Comparison of ENCODE assay signal across 26 mouse cellular contexts in genomic region chr8:84273968-84274367, GRCm38 (mm10).
"Had no signal": no experiment of that assay in that cellular context is flagged by ENCODE, and none has a peak within 500 bp of the region (broad histone marks: within the 10 kb centered on the region; RNA-seq: fewer than 3 reads in every experiment).

No protein-coding gene starts in this region.

- H3K27me3 ChIP-seq: embryonic facial prominence, embryonic 12.5 days; embryonic facial prominence, embryonic 15.5 days; forebrain, embryonic 15.5 days had no signal

- H3K27ac ChIP-seq: embryonic facial prominence, embryonic 12.5 days; embryonic facial prominence, embryonic 15.5 days; forebrain, embryonic 10.5 days; forebrain, embryonic 12.5 days; forebrain, embryonic 13.5 days; forebrain, embryonic 15.5 days; gastrocnemius, adult 2 months; heart, adult 2 months had no signal

- H3K36me3 ChIP-seq: embryonic facial prominence, embryonic 12.5 days; embryonic facial prominence, embryonic 15.5 days; forebrain, embryonic 10.5 days; forebrain, embryonic 12.5 days; forebrain, embryonic 15.5 days had no signal

- H3K4me3 ChIP-seq: embryonic facial prominence, embryonic 12.5 days; embryonic facial prominence, embryonic 15.5 days; erythroblast, embryonic 14.5 days; forebrain, embryonic 10.5 days; forebrain, embryonic 12.5 days; forebrain, embryonic 13.5 days; forebrain, embryonic 15.5 days; gastrocnemius, adult 2 months; heart, adult 2 months had no signal

- H3K9ac ChIP-seq: embryonic facial prominence, embryonic 12.5 days; embryonic facial prominence, embryonic 15.5 days; forebrain, embryonic 13.5 days; forebrain, embryonic 15.5 days; forebrain, postnatal 0 days had no signal

- ATAC-seq: forebrain, embryonic 13.5 days; forebrain, embryonic 14.5 days; forebrain, embryonic 15.5 days; forebrain, embryonic 16.5 days; forebrain, postnatal 0 days had no signal

- H3K4me2 ChIP-seq: embryonic facial prominence, embryonic 12.5 days; embryonic facial prominence, embryonic 15.5 days; forebrain, embryonic 12.5 days; forebrain, embryonic 13.5 days; forebrain, embryonic 15.5 days had no signal

- H3K9me3 ChIP-seq: embryonic facial prominence, embryonic 12.5 days; embryonic facial prominence, embryonic 15.5 days; forebrain, embryonic 10.5 days; forebrain, embryonic 12.5 days; forebrain, embryonic 13.5 days; forebrain, embryonic 15.5 days had no signal

- DNase-seq: cerebellum, adult 2 months; cerebellum, adult 8-10 months; cerebellum, adult 9-10 months; cerebellum, adult 9-11 months; cerebellum, postnatal 10 days; cerebellum, postnatal 14 days; cerebellum, postnatal 25 days; embryo, embryonic 11 days; forebrain, postnatal 0 days; gastrocnemius, adult 2 months; gastrocnemius, postnatal 10 days; gastrocnemius, postnatal 14 days; gastrocnemius, postnatal 25 days; gastrocnemius, postnatal 36 days; heart, adult 11 months; heart, adult 18-20 months; heart, adult 2 months had no signal
